Mouse (Mus musculus): Measurements from ENCODE around the gene Zfyve21. TPM values are rescaled to one million over a fixed set of nuclear protein-coding genes. Genes with fewer than 3 reads are reported as not detected.

Zfyve21 gene
- total and polyA plus RNA-seq, 2 experiments from 2014 or later = 44.3 to 44.8 TPM

GRCm38 (mm10) chr12:111832643-111833042, 18.7 kb downstream of the Zfyve21 start:
- H3K9me3 ChIP-seq (ENCODE audit: low read length) = no peaks in the 10 kb centered on the region
- H3K4me2 ChIP-seq (ENCODE audit: low read depth, low read length) = no peak overlapping the region
- H3K36me3 ChIP-seq (ENCODE audit: insufficient read depth, low read length) = peaks cover 74% of the 10 kb centered on the region
- DNase-seq (ENCODE audit: low spot score) (no peak), ATAC-seq (no peak)
- WGBS = 71% methylated on average over 5 of the region's 5 CpGs
- no peaks in the 10 kb centered on the region for H3K4me1 ChIP-seq (ENCODE audit: insufficient read depth, low read length)
- no peaks in the 10 kb centered on the region for H3K27me3 ChIP-seq (ENCODE audit: insufficient read depth, low read length)
- no peak for TF ChIP-seq CTCF (IDR thresholded peaks at IDR 0.05; ENCODE audit: low read depth)
- no peak overlapping the region for H3K4me3 ChIP-seq (ENCODE audit: low read length)
- H3K9ac ChIP-seq (replicated peaks; ENCODE audit: low read length) = no peak overlapping the region
- H3K27ac ChIP-seq = no peak overlapping the region

GRCm38 (mm10) chr12:111833457-111833856, 19.5 kb downstream of the Zfyve21 start:
- TF ChIP-seq CTCF (IDR thresholded peaks at IDR 0.05; ENCODE audit: low read depth) = no peak
- no peak overlapping the region for H3K4me3 ChIP-seq (ENCODE audit: low read length)
- 84% methylated on average over 10 of the region's 10 CpGs for WGBS
- H3K27ac ChIP-seq = no peak overlapping the region
- DNase-seq (ENCODE audit: low spot score) (no peak), ATAC-seq (no peak)
- no peaks in the 10 kb centered on the region for H3K9me3 ChIP-seq (ENCODE audit: low read length)
- no peaks in the 10 kb centered on the region for H3K4me1 ChIP-seq (ENCODE audit: insufficient read depth, low read length)
- H3K4me2 ChIP-seq (ENCODE audit: low read depth, low read length) = no peak overlapping the region
- no peak overlapping the region for H3K9ac ChIP-seq (replicated peaks; ENCODE audit: low read length)
- H3K36me3 ChIP-seq (ENCODE audit: insufficient read depth, low read length) = peaks cover 73% of the 10 kb centered on the region
- H3K27me3 ChIP-seq (ENCODE audit: insufficient read depth, low read length) = no peaks in the 10 kb centered on the region

- H3K27ac ChIP-seq = no peak overlapping the region
- no peaks in the 10 kb centered on the region for H3K9me3 ChIP-seq (ENCODE audit: low read length)
- no peak overlapping the region for H3K4me2 ChIP-seq (ENCODE audit: low read depth, low read length)
- peaks cover 36% of the 10 kb centered on the region for H3K36me3 ChIP-seq (ENCODE audit: insufficient read depth, low read length)
- TF ChIP-seq CTCF (IDR thresholded peaks at IDR 0.05; ENCODE audit: low read depth) = no peak
- H3K9ac ChIP-seq (replicated peaks; ENCODE audit: low read length) = no peak overlapping the region
- WGBS = 89% methylated on average over 15 of the region's 15 CpGs
- H3K4me3 ChIP-seq (ENCODE audit: low read length) = no peak overlapping the region
- ATAC-seq = no peak
- H3K27me3 ChIP-seq (ENCODE audit: insufficient read depth, low read length) = no peaks in the 10 kb centered on the region
- H3K4me1 ChIP-seq (ENCODE audit: insufficient read depth, low read length) = no peaks in the 10 kb centered on the region
- DNase-seq (ENCODE audit: low spot score) = no peak
Measured at GRCm38 (mm10) chr12:111842565-111843433, 28.8 kb downstream of the Zfyve21 start.

- Histone ChIP-seq H3K4me3 (ENCODE audit: low read length) (no peak overlapping the region), H3K9ac (replicated peaks; ENCODE audit: low read length) (no peak overlapping the region), H3K27me3 (ENCODE audit: insufficient read depth, low read length) (no peaks in the 10 kb centered on the region), H3K4me1 (ENCODE audit: insufficient read depth, low read length) (no peaks in the 10 kb centered on the region), H3K27ac (no peak overlapping the region), H3K9me3 (ENCODE audit: low read length) (no peaks in the 10 kb centered on the region), H3K36me3 (ENCODE audit: insufficient read depth, low read length) (peaks cover 30% of the 10 kb centered on the region), H3K4me2 (ENCODE audit: low read depth, low read length) (no peak overlapping the region)
- ATAC-seq (no peak), DNase-seq (ENCODE audit: low spot score) (no peak)
- no peak for TF ChIP-seq CTCF (IDR thresholded peaks at IDR 0.05; ENCODE audit: low read depth)
- 54% methylated on average over 2 of the region's 2 CpGs for WGBS
Measured at GRCm38 (mm10) chr12:111843470-111843869, 29.5 kb downstream of the Zfyve21 start.

DNA sequence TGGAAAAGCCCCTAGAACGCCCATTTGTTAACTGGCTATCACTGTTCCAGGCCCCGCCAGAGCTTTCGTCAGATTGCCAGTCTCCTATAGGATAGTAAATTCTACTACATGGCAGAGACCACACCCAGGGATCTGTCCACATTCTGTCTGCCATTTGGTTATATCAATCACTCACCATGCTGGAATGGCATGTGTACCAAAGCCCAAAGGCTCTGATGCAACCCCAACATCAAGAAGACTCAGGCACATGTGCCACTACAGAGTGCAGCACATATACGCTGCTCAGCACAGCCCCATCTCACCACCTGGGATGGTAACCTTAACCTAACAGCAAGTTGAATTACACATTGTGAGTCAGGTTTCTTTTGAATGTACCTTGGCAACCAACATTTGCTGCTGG, 32.0 kb downstream of the Zfyve21 start:
- no peak for TF ChIP-seq CTCF (IDR thresholded peaks at IDR 0.05; ENCODE audit: low read depth)
- Histone ChIP-seq H3K4me3 (ENCODE audit: low read length) (no peak overlapping the region), H3K4me2 (ENCODE audit: low read depth, low read length) (no peak overlapping the region), H3K27me3 (ENCODE audit: insufficient read depth, low read length) (no peaks in the 10 kb centered on the region), H3K9me3 (ENCODE audit: low read length) (no peaks in the 10 kb centered on the region), H3K36me3 (ENCODE audit: insufficient read depth, low read length) (peaks cover 14% of the 10 kb centered on the region; the same call in 1 of the 2 replicates), H3K27ac (no peak overlapping the region), H3K9ac (replicated peaks; ENCODE audit: low read length) (no peak overlapping the region), H3K4me1 (ENCODE audit: insufficient read depth, low read length) (no peaks in the 10 kb centered on the region)
- 92% methylated on average over 4 of the region's 4 CpGs for WGBS
- DNase-seq (ENCODE audit: low spot score) (no peak), ATAC-seq (no peak)

- Histone ChIP-seq H3K27ac (no peak overlapping the region), H3K9ac (replicated peaks; ENCODE audit: low read length) (no peak overlapping the region), H3K36me3 (ENCODE audit: insufficient read depth, low read length) (peaks cover 9% of the 10 kb centered on the region; the same call in 1 of the 2 replicates), H3K4me1 (ENCODE audit: insufficient read depth, low read length) (no peaks in the 10 kb centered on the region), H3K4me3 (ENCODE audit: low read length) (no peak overlapping the region), H3K9me3 (ENCODE audit: low read length) (no peaks in the 10 kb centered on the region), H3K4me2 (ENCODE audit: low read depth, low read length) (no peak overlapping the region), H3K27me3 (ENCODE audit: insufficient read depth, low read length) (no peaks in the 10 kb centered on the region)
- 81% methylated on average over 10 of the region's 10 CpGs for WGBS
- no peak for TF ChIP-seq CTCF (IDR thresholded peaks at IDR 0.05; ENCODE audit: low read depth)
- no peak for ATAC-seq
- no peak for DNase-seq (ENCODE audit: low spot score)
Measured at GRCm38 (mm10) chr12:111846815-111847214, 32.8 kb downstream of the Zfyve21 start.

DNA sequence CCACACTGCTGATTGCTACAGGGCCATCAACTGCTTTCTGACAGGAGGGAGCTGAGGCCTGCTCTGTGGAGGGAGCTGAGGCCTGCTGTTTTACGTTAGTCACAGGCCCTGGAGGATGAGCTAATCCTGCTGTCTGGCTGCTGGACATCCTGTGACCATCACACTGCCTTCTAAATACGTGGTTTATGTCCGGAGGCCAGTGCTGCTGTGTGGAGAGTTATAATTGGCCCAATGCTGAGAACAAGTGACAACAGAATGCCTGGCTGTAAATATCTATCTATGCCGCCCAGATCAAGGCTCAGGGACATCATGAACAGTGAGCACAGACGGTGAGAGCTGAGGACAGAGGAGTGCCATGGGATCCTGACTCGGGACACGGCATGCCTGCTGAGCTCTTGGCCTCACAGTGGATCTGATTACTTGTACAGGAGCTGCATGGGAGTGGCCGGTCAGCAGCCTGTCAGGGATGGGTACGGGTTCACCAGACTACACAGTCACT, 34.4 kb downstream of the Zfyve21 start:
- Histone ChIP-seq H3K27ac (no peak overlapping the region), H3K27me3 (ENCODE audit: insufficient read depth, low read length) (no peaks in the 10 kb centered on the region), H3K9ac (replicated peaks; ENCODE audit: low read length) (no peak overlapping the region), H3K4me1 (ENCODE audit: insufficient read depth, low read length) (no peaks in the 10 kb centered on the region), H3K4me3 (ENCODE audit: low read length) (no peak overlapping the region), H3K36me3 (ENCODE audit: insufficient read depth, low read length) (peaks cover 2% of the 10 kb centered on the region; the same call in 1 of the 2 replicates), H3K4me2 (ENCODE audit: low read depth, low read length) (no peak overlapping the region), H3K9me3 (ENCODE audit: low read length) (no peaks in the 10 kb centered on the region)
- ATAC-seq (no peak), DNase-seq (ENCODE audit: low spot score) (no peak)
- 67% methylated on average over 9 of the region's 9 CpGs for WGBS
- TF ChIP-seq CTCF (IDR thresholded peaks at IDR 0.05; ENCODE audit: low read depth) = no peak
